Mouse (Mus musculus): ENCODE results near the gene Dnal1. TPM values are rescaled to one million over a fixed set of nuclear protein-coding genes. Genes with fewer than 3 reads are reported as not detected.

Dnal1 gene
- total and polyA plus RNA-seq, 2 experiments from 2014 or later, result 9.7 to 10.9 TPM

DNA sequence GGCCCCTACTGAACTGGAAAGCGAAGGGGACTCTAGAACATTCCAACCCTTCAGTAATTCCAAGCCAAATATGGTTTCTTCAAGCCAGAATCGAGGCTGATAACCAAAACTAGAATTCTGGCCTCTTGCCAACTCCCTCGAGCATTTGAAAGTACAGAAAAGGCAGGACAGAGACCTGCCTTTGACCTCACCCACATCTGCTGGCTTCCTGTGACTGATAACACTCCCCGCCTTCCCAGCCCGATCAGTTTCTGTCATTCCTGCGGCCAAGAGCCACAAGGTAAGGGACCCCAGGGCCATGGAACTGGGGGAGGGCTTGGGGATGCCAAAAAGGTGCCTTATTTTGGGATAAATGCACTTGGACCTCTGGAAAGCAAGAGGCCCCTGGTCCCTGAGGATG lies 36.8 kb downstream of the Dnal1 start:
- Histone ChIP-seq H3K9ac (replicated peaks; ENCODE audit: low read length) (no peak overlapping the region), H3K4me1 (ENCODE audit: insufficient read depth, low read length) (no peaks in the 10 kb centered on the region), H3K27me3 (ENCODE audit: insufficient read depth, low read length) (no peaks in the 10 kb centered on the region), H3K9me3 (ENCODE audit: low read length) (no peaks in the 10 kb centered on the region), H3K36me3 (ENCODE audit: insufficient read depth, low read length) (no peaks in the 10 kb centered on the region; the same call in 1 of the 2 replicates), H3K4me3 (ENCODE audit: low read length) (no peak overlapping the region), H3K4me2 (ENCODE audit: low read depth, low read length) (no peak overlapping the region), H3K27ac (no peak overlapping the region)
- 55% methylated on average over 6 of the region's 6 CpGs for WGBS
- no peak for ATAC-seq
- no peak for TF ChIP-seq CTCF (IDR thresholded peaks at IDR 0.05; ENCODE audit: low read depth)
- no peak for DNase-seq (ENCODE audit: low spot score)

DNA sequence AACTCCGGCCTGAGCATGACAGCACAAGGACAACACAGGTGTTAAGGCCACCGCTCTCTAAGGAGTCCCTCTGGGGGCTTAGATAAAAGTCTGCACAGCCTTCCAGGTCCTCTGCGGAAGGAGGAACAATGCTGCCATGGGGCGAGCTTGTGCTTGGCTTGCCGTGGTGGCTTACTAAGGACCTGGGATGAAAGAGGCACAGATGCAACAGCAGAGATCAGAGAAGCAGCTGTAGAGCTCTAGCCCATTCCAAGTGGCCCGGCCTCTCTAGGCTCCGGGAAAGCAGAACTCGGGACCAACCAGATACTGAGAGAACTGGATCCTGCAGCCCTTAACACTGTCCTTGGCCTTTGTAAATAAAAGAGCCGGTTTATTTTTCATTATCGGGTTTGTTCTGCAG lies 37.7 kb downstream of the Dnal1 start:
- Histone ChIP-seq H3K27ac (no peak overlapping the region), H3K36me3 (ENCODE audit: insufficient read depth, low read length) (no peaks in the 10 kb centered on the region; the same call in 1 of the 2 replicates), H3K9ac (replicated peaks; ENCODE audit: low read length) (no peak overlapping the region), H3K27me3 (ENCODE audit: insufficient read depth, low read length) (no peaks in the 10 kb centered on the region), H3K4me1 (ENCODE audit: insufficient read depth, low read length) (no peaks in the 10 kb centered on the region), H3K4me2 (ENCODE audit: low read depth, low read length) (no peak overlapping the region), H3K4me3 (ENCODE audit: low read length) (no peak overlapping the region), H3K9me3 (ENCODE audit: low read length) (no peaks in the 10 kb centered on the region)
- ATAC-seq (no peak), DNase-seq (ENCODE audit: low spot score) (no peak)
- no peak for TF ChIP-seq CTCF (IDR thresholded peaks at IDR 0.05; ENCODE audit: low read depth)
- 86% methylated on average over 10 of the region's 10 CpGs for WGBS

DNA sequence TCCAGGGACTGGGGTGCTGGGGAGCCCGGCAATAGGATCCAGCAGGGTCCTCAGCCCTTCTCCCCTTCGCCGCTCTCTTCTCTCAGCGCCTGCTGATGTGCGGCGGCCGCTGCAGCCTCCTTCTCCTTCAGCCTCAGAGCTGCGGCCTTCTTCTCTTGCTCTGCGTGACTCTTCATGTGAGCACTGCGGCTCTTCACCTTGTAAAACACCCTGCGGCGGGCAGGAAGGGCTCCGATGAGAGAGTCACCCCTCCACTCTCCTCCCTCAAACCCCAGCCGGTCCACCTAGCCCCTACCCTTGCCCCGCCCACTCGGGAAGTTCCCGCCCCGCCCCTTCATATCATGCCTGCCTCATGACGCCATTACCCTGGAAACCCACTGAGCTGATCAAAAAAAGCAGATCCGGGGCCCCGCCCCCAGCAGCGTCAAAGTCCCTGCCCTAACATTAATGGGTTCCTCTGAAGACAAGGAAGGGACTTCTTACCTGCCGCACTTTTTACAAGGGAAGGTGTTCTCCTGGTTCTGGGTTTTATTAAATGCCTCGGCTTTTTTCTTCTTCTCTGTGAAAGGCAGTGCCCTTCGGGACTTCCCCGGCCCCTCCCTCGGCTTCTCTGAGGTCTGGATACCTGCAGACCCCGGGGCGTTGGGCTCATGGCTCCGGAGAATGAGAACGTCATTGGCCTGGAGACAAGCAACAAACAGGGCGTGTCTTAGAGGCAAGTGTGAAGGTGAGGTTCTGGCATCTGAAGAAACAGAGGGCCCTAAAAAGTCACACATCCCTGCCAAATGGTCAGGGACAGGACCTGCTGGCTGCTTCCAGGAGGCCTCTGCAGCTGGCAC lies 38.4 kb downstream of the Dnal1 start:
- no peaks in the 10 kb centered on the region for H3K4me1 ChIP-seq (ENCODE audit: insufficient read depth, low read length)
- 79% methylated on average over 32 of the region's 32 CpGs for WGBS

DNA sequence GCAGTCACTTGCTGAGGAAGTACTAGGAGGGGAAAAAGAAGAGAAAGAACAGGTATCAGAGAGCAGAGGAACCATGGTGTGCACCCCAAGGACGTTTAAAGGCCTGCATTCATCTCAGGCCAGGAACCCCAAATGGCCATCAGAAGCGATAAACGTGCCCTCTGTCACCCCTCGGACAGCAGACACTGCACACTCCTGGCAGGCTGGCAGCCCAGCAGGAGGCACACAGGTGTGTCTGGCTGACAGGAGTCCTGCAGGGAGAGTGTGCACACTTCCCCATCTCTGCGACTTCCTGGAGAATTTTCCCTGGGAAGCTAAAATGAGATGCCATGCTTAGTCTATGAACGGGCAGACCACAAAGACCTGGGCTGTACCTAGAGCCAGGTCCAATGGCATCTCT lies 39.2 kb downstream of the Dnal1 start:
- no peaks in the 10 kb centered on the region for H3K27me3 ChIP-seq (ENCODE audit: insufficient read depth, low read length)
- H3K4me1 ChIP-seq (ENCODE audit: insufficient read depth, low read length), result no peaks in the 10 kb centered on the region
- no peak overlapping the region for H3K27ac ChIP-seq
- no peaks in the 10 kb centered on the region for H3K9me3 ChIP-seq (ENCODE audit: low read length)
- ATAC-seq (no peak), DNase-seq (ENCODE audit: low spot score) (no peak)
- H3K4me2 ChIP-seq (ENCODE audit: low read depth, low read length), result no peak overlapping the region
- WGBS, result 84% methylated on average over 6 of the region's 6 CpGs
- no peak overlapping the region for H3K4me3 ChIP-seq (ENCODE audit: low read length)
- TF ChIP-seq CTCF (IDR thresholded peaks at IDR 0.05; ENCODE audit: low read depth), result no peak
- peaks cover 3% of the 10 kb centered on the region; the same call in 1 of the 2 replicates for H3K36me3 ChIP-seq (ENCODE audit: insufficient read depth, low read length)
- H3K9ac ChIP-seq (replicated peaks; ENCODE audit: low read length), result no peak overlapping the region

More for the DNA sequence above, 38.4 kb downstream of the Dnal1 start:
- Histone ChIP-seq H3K27ac (no peak overlapping the region), H3K4me3 (ENCODE audit: low read length) (no peak overlapping the region), H3K4me2 (ENCODE audit: low read depth, low read length) (no peak overlapping the region), H3K27me3 (ENCODE audit: insufficient read depth, low read length) (no peaks in the 10 kb centered on the region), H3K36me3 (ENCODE audit: insufficient read depth, low read length) (no peaks in the 10 kb centered on the region; the same call in 1 of the 2 replicates), H3K9me3 (ENCODE audit: low read length) (no peaks in the 10 kb centered on the region), H3K9ac (replicated peaks; ENCODE audit: low read length) (no peak overlapping the region)
- DNase-seq (ENCODE audit: low spot score), result no peak
- ATAC-seq, result no peak
- no peak for TF ChIP-seq CTCF (IDR thresholded peaks at IDR 0.05; ENCODE audit: low read depth)

DNA sequence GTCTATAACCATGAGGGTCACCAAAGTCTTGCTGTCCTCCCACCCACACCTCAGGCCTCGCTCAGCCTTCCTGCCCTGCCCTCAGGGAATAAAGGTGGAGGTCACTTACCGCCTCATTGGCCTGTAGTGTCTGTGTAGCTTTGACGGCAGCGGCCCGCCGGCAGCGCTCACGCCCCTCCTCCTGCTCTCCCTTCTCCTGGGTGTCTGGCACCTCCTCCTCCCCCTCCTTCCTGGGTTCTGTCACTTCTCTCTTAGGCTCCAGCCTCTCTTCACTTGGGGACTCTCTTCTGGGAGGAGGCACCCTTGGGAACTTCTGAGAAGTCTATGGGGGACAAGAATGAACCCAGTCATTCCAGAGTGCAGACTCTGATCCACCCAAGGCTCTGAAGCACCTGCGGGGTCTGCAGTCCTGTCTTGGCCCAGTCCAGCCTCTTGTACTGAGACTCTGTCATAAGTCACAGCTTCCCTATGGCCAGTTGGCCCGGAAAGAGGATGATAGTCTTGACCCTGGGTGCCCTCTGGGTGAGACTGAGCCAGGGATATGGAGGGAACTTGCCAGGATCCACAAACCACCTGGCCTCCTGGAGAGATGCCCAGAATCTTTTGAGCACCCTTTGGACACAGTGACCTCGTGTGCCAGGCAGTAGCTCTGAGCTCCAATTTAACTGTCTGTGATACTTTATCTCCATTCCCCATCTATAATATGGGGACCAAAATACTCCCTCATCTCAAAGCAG lies 40.8 kb downstream of the Dnal1 start:
- Histone ChIP-seq H3K4me2 (ENCODE audit: low read depth, low read length) (no peak overlapping the region), H3K27me3 (ENCODE audit: insufficient read depth, low read length) (no peaks in the 10 kb centered on the region), H3K4me3 (ENCODE audit: low read length) (no peak overlapping the region), H3K36me3 (ENCODE audit: insufficient read depth, low read length) (peaks cover 9% of the 10 kb centered on the region; the same call in 1 of the 2 replicates), H3K4me1 (ENCODE audit: insufficient read depth, low read length) (no peaks in the 10 kb centered on the region), H3K27ac (no peak overlapping the region), H3K9ac (replicated peaks; ENCODE audit: low read length) (no peak overlapping the region), H3K9me3 (ENCODE audit: low read length) (no peaks in the 10 kb centered on the region)
- DNase-seq (ENCODE audit: low spot score) (peak; percentile 64), ATAC-seq (peak; percentile 36; the same call in 1 of the 2 replicates)
- WGBS, result 52% methylated on average over 11 of the region's 11 CpGs
- no peak for TF ChIP-seq CTCF (IDR thresholded peaks at IDR 0.05; ENCODE audit: low read depth)

DNA sequence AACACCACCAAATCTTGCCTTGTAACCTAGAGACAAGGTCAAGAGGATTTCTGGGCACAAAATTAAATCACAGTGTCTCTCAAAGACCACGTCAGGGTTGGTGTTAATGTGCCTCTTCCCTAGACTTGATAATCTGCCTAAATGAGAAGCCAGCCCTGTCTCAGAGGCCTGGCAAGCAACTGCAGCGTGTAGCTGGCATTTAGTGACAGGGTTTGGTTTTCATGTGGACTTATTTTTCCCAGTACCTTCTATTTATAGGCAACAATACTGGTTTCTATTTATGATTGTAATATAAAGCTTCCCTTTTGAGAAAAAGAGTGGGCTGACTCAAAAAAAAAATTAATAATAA lies 41.3 kb downstream of the Dnal1 start:
- ATAC-seq, result no peak
- 54% methylated on average over 2 of the region's 2 CpGs for WGBS

More for the DNA sequence above, 41.3 kb downstream of the Dnal1 start:
- H3K4me3 ChIP-seq (ENCODE audit: low read length), result no peak overlapping the region
- no peak overlapping the region for H3K4me2 ChIP-seq (ENCODE audit: low read depth, low read length)
- no peaks in the 10 kb centered on the region for H3K27me3 ChIP-seq (ENCODE audit: insufficient read depth, low read length)
- H3K9me3 ChIP-seq (ENCODE audit: low read length), result no peaks in the 10 kb centered on the region
- H3K4me1 ChIP-seq (ENCODE audit: insufficient read depth, low read length), result no peaks in the 10 kb centered on the region
- H3K9ac ChIP-seq (replicated peaks; ENCODE audit: low read length), result no peak overlapping the region
- H3K36me3 ChIP-seq (ENCODE audit: insufficient read depth, low read length), result peaks cover 9% of the 10 kb centered on the region; the same call in 1 of the 2 replicates
- TF ChIP-seq CTCF (IDR thresholded peaks at IDR 0.05; ENCODE audit: low read depth), result no peak
- DNase-seq (ENCODE audit: low spot score), result no peak
- no peak overlapping the region for H3K27ac ChIP-seq
